Mouse (Mus musculus) bone marrow macrophage, adult 2 months (primary cell): ENCODE results near the gene Pacsin3.

ENCODE experiments used
- CTCF ChIP-seq: IDR thresholded peaks from 2 replicates; pipeline ENCODE4 v1.5.1; 2012; ENCODE audit warnings: low read depth, mild to moderate bottlenecking, low read length, moderate library complexity
- POLR2A ChIP-seq: IDR thresholded peaks from 2 replicates; pipeline ENCODE4 v1.6.1; 2012; ENCODE audit warnings: mild to moderate bottlenecking, low read depth, low read length, borderline replicate concordance

DNA sequence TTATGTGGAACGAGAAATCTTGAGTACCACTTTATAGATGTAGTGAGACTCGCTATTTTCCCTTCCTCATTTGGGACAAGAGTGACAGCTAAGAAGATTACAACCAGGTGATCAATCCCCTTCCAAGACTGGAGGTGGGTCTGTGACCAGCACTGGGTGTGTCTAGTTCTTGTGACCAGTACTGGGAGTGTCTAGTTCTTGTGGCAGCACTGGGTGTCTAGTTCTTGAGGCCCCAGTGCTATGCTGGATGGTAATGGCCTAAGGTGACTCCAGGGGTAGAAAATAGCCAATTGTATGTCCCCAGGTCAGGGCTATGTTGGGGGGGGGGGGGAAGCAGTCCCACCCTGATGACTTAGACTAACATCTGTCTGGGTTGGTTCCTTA is 23.6 kb downstream of the Pacsin3 start:
- TF ChIP-seq CTCF: no peak
- no peak for TF ChIP-seq POLR2A
